Mouse (Mus musculus): Measurements from ENCODE around the gene Pde11a. TPM values are rescaled to one million over a fixed set of nuclear protein-coding genes. Genes with fewer than 3 reads are reported as not detected.

Gene Pde11a
- polyA plus RNA-seq, 1 experiment from 2014 or later: 0.24 TPM

- Histone ChIP-seq H3K36me3 (no peaks in the 10 kb centered on the region), H3K4me2 (replicated peaks) (no peak overlapping the region), H3K27me3 (no peaks in the 10 kb centered on the region), H3K4me1 (no peaks in the 10 kb centered on the region), H3K9ac (no peak overlapping the region), H3K27ac (no peak overlapping the region), H3K4me3 (no peak overlapping the region), H3K9me3 (no peaks in the 10 kb centered on the region)
- ATAC-seq (ENCODE audit: insufficient number of reproducible peaks, insufficient read depth, low FRiP score, low TSS enrichment): no peak
- WGBS: 85% methylated on average over 3 of the region's 3 CpGs
These were observed 50.9 kb downstream of the Pde11a start for GRCm38 (mm10) chr2:76287671-76288070.

GRCm38 (mm10) chr2:76286288-76286740 is 52.3 kb downstream of the Pde11a start:
- H3K27me3 ChIP-seq: no peaks in the 10 kb centered on the region
- no peak overlapping the region for H3K4me3 ChIP-seq
- no peaks in the 10 kb centered on the region for H3K36me3 ChIP-seq
- H3K9ac ChIP-seq: no peak overlapping the region
- no peak overlapping the region for H3K27ac ChIP-seq
- WGBS: 60% methylated on average over 4 of the region's 4 CpGs
- H3K4me1 ChIP-seq: no peaks in the 10 kb centered on the region
- no peak overlapping the region for H3K4me2 ChIP-seq (replicated peaks)
- ATAC-seq (ENCODE audit: insufficient number of reproducible peaks, insufficient read depth, low FRiP score, low TSS enrichment): no peak
- H3K9me3 ChIP-seq: no peaks in the 10 kb centered on the region

GRCm38 (mm10) chr2:76285150-76285549 is 53.4 kb downstream of the Pde11a start:
- H3K9me3 ChIP-seq: no peaks in the 10 kb centered on the region
- H3K27me3 ChIP-seq: no peaks in the 10 kb centered on the region
- H3K4me3 ChIP-seq: no peak overlapping the region
- ATAC-seq (ENCODE audit: insufficient number of reproducible peaks, insufficient read depth, low FRiP score, low TSS enrichment): no peak
- H3K27ac ChIP-seq: no peak overlapping the region
- no peak overlapping the region for H3K4me2 ChIP-seq (replicated peaks)
- 81% methylated on average over 3 of the region's 3 CpGs for WGBS
- H3K36me3 ChIP-seq: no peaks in the 10 kb centered on the region
- no peak overlapping the region for H3K9ac ChIP-seq
- H3K4me1 ChIP-seq: no peaks in the 10 kb centered on the region

- 92% methylated on average over 6 of the region's 6 CpGs for WGBS
These were observed 55.0 kb downstream of the Pde11a start for GRCm38 (mm10) chr2:76283378-76284132.

GRCm38 (mm10) chr2:76269494-76269893 is 69.1 kb downstream of the Pde11a start:
- Histone ChIP-seq H3K36me3 (no peaks in the 10 kb centered on the region), H3K9me3 (no peaks in the 10 kb centered on the region), H3K27me3 (no peaks in the 10 kb centered on the region), H3K4me2 (replicated peaks) (no peak overlapping the region), H3K27ac (no peak overlapping the region), H3K9ac (no peak overlapping the region), H3K4me3 (no peak overlapping the region), H3K4me1 (no peaks in the 10 kb centered on the region)
- WGBS: 90% methylated on average over 1 of the region's 1 CpGs
- ATAC-seq (ENCODE audit: insufficient number of reproducible peaks, insufficient read depth, low FRiP score, low TSS enrichment): no peak

More at GRCm38 (mm10) chr2:76283378-76284132, 55.0 kb downstream of the Pde11a start:
- Histone ChIP-seq H3K9ac (no peak overlapping the region), H3K36me3 (no peaks in the 10 kb centered on the region), H3K9me3 (no peaks in the 10 kb centered on the region), H3K27me3 (no peaks in the 10 kb centered on the region), H3K27ac (no peak overlapping the region), H3K4me2 (replicated peaks) (no peak overlapping the region), H3K4me3 (no peak overlapping the region), H3K4me1 (no peaks in the 10 kb centered on the region)
- ATAC-seq (ENCODE audit: insufficient number of reproducible peaks, insufficient read depth, low FRiP score, low TSS enrichment): no peak

GRCm38 (mm10) chr2:76267335-76267734 is 71.2 kb downstream of the Pde11a start:
- 89% methylated on average over 6 of the region's 6 CpGs for WGBS
- H3K4me2 ChIP-seq (replicated peaks): no peak overlapping the region
- no peaks in the 10 kb centered on the region for H3K27me3 ChIP-seq
- no peak overlapping the region for H3K4me3 ChIP-seq
- ATAC-seq (ENCODE audit: insufficient number of reproducible peaks, insufficient read depth, low FRiP score, low TSS enrichment): no peak
- H3K9me3 ChIP-seq: no peaks in the 10 kb centered on the region
- H3K4me1 ChIP-seq: no peaks in the 10 kb centered on the region
- H3K27ac ChIP-seq: no peak overlapping the region
- H3K36me3 ChIP-seq: no peaks in the 10 kb centered on the region
- no peak overlapping the region for H3K9ac ChIP-seq

GRCm38 (mm10) chr2:76266622-76267021 is 72.0 kb downstream of the Pde11a start:
- Histone ChIP-seq H3K4me2 (replicated peaks) (no peak overlapping the region), H3K27me3 (no peaks in the 10 kb centered on the region), H3K27ac (no peak overlapping the region), H3K4me3 (no peak overlapping the region), H3K9me3 (no peaks in the 10 kb centered on the region), H3K9ac (no peak overlapping the region), H3K36me3 (no peaks in the 10 kb centered on the region), H3K4me1 (no peaks in the 10 kb centered on the region)
- WGBS: 86% methylated on average over 10 of the region's 10 CpGs
- ATAC-seq (ENCODE audit: insufficient number of reproducible peaks, insufficient read depth, low FRiP score, low TSS enrichment): no peak

- Histone ChIP-seq H3K4me1 (no peaks in the 10 kb centered on the region), H3K27ac (no peak overlapping the region), H3K9me3 (no peaks in the 10 kb centered on the region), H3K4me2 (replicated peaks) (no peak overlapping the region), H3K9ac (no peak overlapping the region), H3K36me3 (no peaks in the 10 kb centered on the region), H3K4me3 (no peak overlapping the region), H3K27me3 (no peaks in the 10 kb centered on the region)
- 60% methylated on average over 10 of the region's 10 CpGs for WGBS
- ATAC-seq (ENCODE audit: insufficient number of reproducible peaks, insufficient read depth, low FRiP score, low TSS enrichment): no peak
These were observed 74.3 kb downstream of the Pde11a start for GRCm38 (mm10) chr2:76264258-76264657.

- H3K27me3 ChIP-seq: no peaks in the 10 kb centered on the region
These were observed 75.9 kb downstream of the Pde11a start for GRCm38 (mm10) chr2:76262661-76263060.

GRCm38 (mm10) chr2:76254833-76255232 is 83.7 kb downstream of the Pde11a start:
- Histone ChIP-seq H3K4me1 (no peaks in the 10 kb centered on the region), H3K9me3 (no peaks in the 10 kb centered on the region), H3K9ac (no peak overlapping the region), H3K4me3 (no peak overlapping the region), H3K36me3 (no peaks in the 10 kb centered on the region), H3K4me2 (replicated peaks) (no peak overlapping the region), H3K27ac (no peak overlapping the region), H3K27me3 (no peaks in the 10 kb centered on the region)
- WGBS: 46% methylated on average over 6 of the region's 6 CpGs
- no peak for ATAC-seq (ENCODE audit: insufficient number of reproducible peaks, insufficient read depth, low FRiP score, low TSS enrichment)

More at GRCm38 (mm10) chr2:76262661-76263060, 75.9 kb downstream of the Pde11a start:
- WGBS: 75% methylated on average over 10 of the region's 10 CpGs
- H3K27ac ChIP-seq: no peak overlapping the region
- H3K4me1 ChIP-seq: no peaks in the 10 kb centered on the region
- no peak overlapping the region for H3K9ac ChIP-seq
- no peaks in the 10 kb centered on the region for H3K9me3 ChIP-seq
- no peak overlapping the region for H3K4me3 ChIP-seq
- H3K4me2 ChIP-seq (replicated peaks): no peak overlapping the region
- no peaks in the 10 kb centered on the region for H3K36me3 ChIP-seq
- ATAC-seq (ENCODE audit: insufficient number of reproducible peaks, insufficient read depth, low FRiP score, low TSS enrichment): no peak

GRCm38 (mm10) chr2:76251379-76251778 is 87.2 kb downstream of the Pde11a start:
- Histone ChIP-seq H3K27ac (no peak overlapping the region), H3K4me3 (no peak overlapping the region), H3K9me3 (no peaks in the 10 kb centered on the region), H3K36me3 (no peaks in the 10 kb centered on the region), H3K9ac (no peak overlapping the region), H3K4me1 (no peaks in the 10 kb centered on the region), H3K4me2 (replicated peaks) (no peak overlapping the region), H3K27me3 (no peaks in the 10 kb centered on the region)
- ATAC-seq (ENCODE audit: insufficient number of reproducible peaks, insufficient read depth, low FRiP score, low TSS enrichment): no peak
- 89% methylated on average over 10 of the region's 10 CpGs for WGBS

GRCm38 (mm10) chr2:76248242-76248641 is 90.3 kb downstream of the Pde11a start:
- no peaks in the 10 kb centered on the region for H3K9me3 ChIP-seq
- no peak overlapping the region for H3K27ac ChIP-seq
- no peaks in the 10 kb centered on the region for H3K4me1 ChIP-seq
- WGBS: 69% methylated on average over 10 of the region's 10 CpGs
- no peak overlapping the region for H3K4me2 ChIP-seq (replicated peaks)
- no peaks in the 10 kb centered on the region for H3K27me3 ChIP-seq
- no peaks in the 10 kb centered on the region for H3K36me3 ChIP-seq
- no peak for ATAC-seq (ENCODE audit: insufficient number of reproducible peaks, insufficient read depth, low FRiP score, low TSS enrichment)
- H3K4me3 ChIP-seq: no peak overlapping the region
- no peak overlapping the region for H3K9ac ChIP-seq
